Mouse (Mus musculus) CH12.LX (cell line): ENCODE measurements around the gene Olfr657. TPM values are rescaled to one million over a fixed set of nuclear protein-coding genes. Genes with fewer than 3 reads are reported as not detected.

Source experiments
- DNase-seq: peaks from one replicate; pipeline ENCODE4 v3.0.0-alpha.2; 2013; ENCODE audit errors: extremely low read depth
- H3K27ac ChIP-seq: 2 replicates; pipeline ENCODE4 v1.5.1; 2012; ENCODE audit warnings: low read depth, mild to moderate bottlenecking, control low read depth, moderate library complexity; ENCODE audit not compliant: insufficient read depth
- H3K27me3 ChIP-seq: replicated peaks from 2 replicates; pipeline ENCODE3; 2012; ENCODE audit warnings: inconsistent platforms
- H3K36me3 ChIP-seq, 2 experiments: replicated peaks in 1 of 2; 2 replicates each; pipeline versions ENCODE3 to v1.6.1; 2012; ENCODE audit warnings: inconsistent platforms in 1 of 2, low read length in 1 of 2, mild to moderate bottlenecking in 1 of 2, mixed read lengths in 1 of 2, moderate library complexity in 1 of 2; ENCODE audit not compliant: control insufficient read depth in 1 of 2, insufficient read depth in 1 of 2
- H3K4me1 ChIP-seq, 2 experiments: 2 replicates each; pipeline ENCODE4 v1.6.1; 2012; ENCODE audit warnings: inconsistent platforms in 1 of 2, moderate library complexity in 1 of 2; ENCODE audit not compliant: insufficient read depth in 2 of 2, control insufficient read depth in 1 of 2
- H3K4me2 ChIP-seq: 2 replicates; pipeline ENCODE4 v1.6.1; 2012; ENCODE audit warnings: low read depth, mild to moderate bottlenecking, control low read depth; ENCODE audit not compliant: poor library complexity, insufficient read depth, severe bottlenecking
- H3K4me3 ChIP-seq, 3 experiments: fragments of 150-350 bp in 1 of 3; sonication (generic) in 1 of 3; replicated peaks in 1 of 3; 2 replicates each; pipeline versions ENCODE3 to v1.5.1; 2011 to 2012; ENCODE audit warnings: low read depth in 2 of 3, low read length in 2 of 3, mild to moderate bottlenecking in 2 of 3, moderate library complexity in 2 of 3, control low read depth in 1 of 3, improper control_type of control experiment in 1 of 3, inconsistent platforms in 1 of 3, mixed read lengths in 1 of 3; ENCODE audit not compliant: poor library complexity in 1 of 3
- H3K79me2 ChIP-seq: replicated peaks from 2 replicates; pipeline ENCODE4 v1.6.1; 2012; ENCODE audit warnings: mild to moderate bottlenecking, moderate library complexity; ENCODE audit not compliant: control insufficient read depth, poor library complexity, insufficient read depth, severe bottlenecking; ENCODE audit errors: extremely low read depth
- H3K9ac ChIP-seq: 2 replicates; pipeline ENCODE4 v1.6.1; 2012; ENCODE audit warnings: low read depth, mild to moderate bottlenecking, control low read depth, moderate library complexity; ENCODE audit not compliant: insufficient read depth
- H3K9me3 ChIP-seq: replicated peaks from 2 replicates; pipeline ENCODE3; 2012; ENCODE audit warnings: low read length, inconsistent platforms, mixed read lengths
- CHD1 ChIP-seq: IDR thresholded peaks from 2 replicates; pipeline ENCODE4 v1.6.1; 2012; ENCODE audit warnings: low read depth, low read length, improper control_type of control experiment, inconsistent platforms
- CHD2 ChIP-seq: IDR thresholded peaks from 2 replicates; pipeline ENCODE4 v1.6.1; 2011; ENCODE audit warnings: low read length, improper control_type of control experiment
- CTCF ChIP-seq, 2 experiments: IDR thresholded peaks in 1 of 2; conservative IDR thresholded peaks in 1 of 2; 2 replicates each; pipeline ENCODE4 v1.5.1; 2011 to 2012; ENCODE audit warnings: low read depth in 2 of 2, low read length in 2 of 2, improper control_type of control experiment in 1 of 2, inconsistent platforms in 1 of 2, mild to moderate bottlenecking in 1 of 2, moderate library complexity in 1 of 2
- E2F4 ChIP-seq: IDR thresholded peaks from 2 replicates; pipeline ENCODE4 v1.6.1; 2011; ENCODE audit warnings: low read depth, low read length, improper control_type of control experiment; ENCODE audit not compliant: insufficient replicate concordance
- ETS1 ChIP-seq: conservative IDR thresholded peaks from 2 replicates; pipeline ENCODE4 v1.6.1; 2012; ENCODE audit warnings: low read depth, mild to moderate bottlenecking, inconsistent platforms, low read length, improper control_type of control experiment, moderate library complexity
- GABPA ChIP-seq: IDR thresholded peaks from 2 replicates; pipeline ENCODE4 v1.6.1; 2012; ENCODE audit warnings: low read depth, low read length, improper control_type of control experiment, inconsistent platforms; ENCODE audit not compliant: insufficient replicate concordance
- HCFC1 ChIP-seq: IDR thresholded peaks from 2 replicates; pipeline ENCODE4 v1.6.1; 2012; ENCODE audit warnings: low read depth, mild to moderate bottlenecking, inconsistent platforms, low read length, improper control_type of control experiment
- MEF2A ChIP-seq: IDR thresholded peaks from 2 replicates; pipeline ENCODE4 v1.6.1; 2014; ENCODE audit warnings: low read depth, mild to moderate bottlenecking, inconsistent platforms, low read length, improper control_type of control experiment, borderline replicate concordance
- MXI1 ChIP-seq: IDR thresholded peaks from 2 replicates; pipeline ENCODE4 v1.6.1; 2011; ENCODE audit warnings: mild to moderate bottlenecking, low read depth, low read length, improper control_type of control experiment
- MYC ChIP-seq: IDR thresholded peaks from 2 replicates; pipeline ENCODE4 v1.6.1; 2011; ENCODE audit warnings: low read depth, mild to moderate bottlenecking, improper control_type of control experiment, low read length
- NRF1 ChIP-seq: IDR thresholded peaks from 2 replicates; pipeline ENCODE4 v1.6.1; 2014; ENCODE audit warnings: low read depth, mild to moderate bottlenecking, inconsistent platforms, low read length, improper control_type of control experiment, moderate library complexity
- POLR2A ChIP-seq: IDR thresholded peaks from 2 replicates; pipeline ENCODE4 v1.6.1; 2011; ENCODE audit warnings: low read depth, mild to moderate bottlenecking, improper control_type of control experiment, low read length
- POLR2AphosphoS2 ChIP-seq: IDR thresholded peaks from 2 replicates; pipeline ENCODE4 v1.6.1; 2011; ENCODE audit warnings: low read depth, low read length, improper control_type of control experiment
- RCOR1 ChIP-seq: conservative IDR thresholded peaks from 2 replicates; pipeline ENCODE4 v1.6.1; 2012; ENCODE audit warnings: low read depth, mild to moderate bottlenecking, inconsistent platforms, low read length, improper control_type of control experiment
- TBP ChIP-seq: conservative IDR thresholded peaks from 2 replicates; pipeline ENCODE4 v1.6.1; 2011; ENCODE audit warnings: low read depth, low read length, improper control_type of control experiment
- TCF12 ChIP-seq: IDR thresholded peaks from 2 replicates; pipeline ENCODE4 v1.6.1; 2014; ENCODE audit warnings: low read depth, mild to moderate bottlenecking, inconsistent platforms, low read length, improper control_type of control experiment
- UBTF ChIP-seq: IDR thresholded peaks from 2 replicates; pipeline ENCODE4 v1.6.1; 2012; ENCODE audit warnings: low read depth, mild to moderate bottlenecking, inconsistent platforms, low read length, improper control_type of control experiment, moderate library complexity
- USF2 ChIP-seq: conservative IDR thresholded peaks from 2 replicates; pipeline ENCODE4 v1.6.1; 2011; ENCODE audit warnings: low read depth, low read length, improper control_type of control experiment
- ZKSCAN1 ChIP-seq: IDR thresholded peaks from 2 replicates; pipeline ENCODE4 v1.6.1; 2012; ENCODE audit warnings: low read depth, inconsistent platforms, low read length, improper control_type of control experiment, borderline replicate concordance
- dilution Hi-C: fragments of 300-500 bp; cut with MboI; formaldehyde crosslinking; loops from 2 replicates; pipeline ENCODE4 v1.14.3; 2020; ENCODE audit warnings: low sequenced_read_pairs; ENCODE audit not compliant: extremely low pct_unique_long_range_greater_than_20kb, extremely low pct_ligation_motif_present
- in situ Hi-C: fragments of 300-500 bp; cut with MboI; formaldehyde crosslinking; loops from 3 replicates; pipeline ENCODE4 v1.14.3; 2019; ENCODE audit warnings: low sequenced_read_pairs, low pct_ligation_motif_present, low pct_unique_long_range_greater_than_20kb, mixed read lengths
- polyA plus RNA-seq: library from polyadenylated mRNA; unstranded; fragments of >175 nt; gene quantifications from 2 replicates; pipeline ENCODE4 v1.2.1, GENCODE M21; 2012; ENCODE audit warnings: low read depth; ENCODE audit not compliant: insufficient read length
- total RNA-seq, 2 experiments: library from RNA; depleted of rRNA; stranded (reverse); fragments of 300-350 nt in 1 of 2; fragments of >200 nt in 1 of 2; gene quantifications; 2 replicates each; pipeline ENCODE4 v1.2.3; 2012 to 2014

The Olfr657 gene
- total and polyA plus RNA-seq, 3 experiments: not detected

GRCm38 (mm10) chr7:104586725-104587124 lies 37.9 kb upstream of the Olfr657 start, which contains the start of gene Olfr654:
Olfr654 (plus strand) TSS chr7:104587025.
- Histone ChIP-seq H3K36me3 (no peaks in the 10 kb centered on the region), H3K9me3 (no peaks in the 10 kb centered on the region), H3K79me2 (no peaks in the 10 kb centered on the region), H3K9ac (no peak within 1 kb of the TSS), H3K27me3 (no peaks in the 10 kb centered on the region), H3K27ac (no peak within 1 kb of the TSS), H3K4me1 (peaks cover 0 to 4% of the 10 kb centered on the region in 2 experiments; a peak in 2 of 4 replicates), H3K4me2 (no peak within 1 kb of the TSS), H3K4me3 (no peak within 1 kb of the TSS)
- dilution Hi-C loops (no loop called here), in situ Hi-C loops (loop anchor here (25.0 kb wide), 1 partner anchor 224 kb away; the partner anchor contains the start of genes Trim12c and Trim30b)
- DNase-seq: no peak
- TF ChIP-seq TCF12 (no peak), ETS1 (no peak), UBTF (no peak), RCOR1 (no peak), NRF1 (no peak)

GRCm38 (mm10) chr7:104588274-104588673 lies 36.3 kb upstream of the Olfr657 start:
- H3K4me3 ChIP-seq: no peak overlapping the region
- dilution Hi-C loops: no loop called here

GRCm38 (mm10) chr7:104601679-104602078 lies 22.9 kb upstream of the Olfr657 start, which contains the start of gene Olfr655:
Olfr655 (minus strand) TSS chr7:104601779.
- TF ChIP-seq MEF2A (no peak), TCF12 (no peak), USF2 (no peak), POLR2A (no peak), CHD2 (no peak), MXI1 (no peak), CTCF (conservative IDR thresholded peaks at IDR 0.05 in 1 of 2, IDR thresholded peaks at IDR 0.05 in 1 of 2; ENCODE audit: low read depth in 2 of 2, low read length in 2 of 2) (no peak), E2F4 (no peak), ZKSCAN1 (no peak), MYC (no peak), HCFC1 (no peak), CHD1 (no peak), POLR2AphosphoS2 (no peak)
- TF ChIP-seq, all 38 proteins: peak for 0
- H3K36me3 ChIP-seq: no peaks in the 10 kb centered on the region
- H3K27ac ChIP-seq: no peak within 1 kb of the TSS
- no peak within 1 kb of the TSS for H3K4me3 ChIP-seq
- no peak within 1 kb of the TSS for H3K4me2 ChIP-seq
- H3K4me1 ChIP-seq: no peaks in the 10 kb centered on the region; a peak in 1 of 4 replicates
- H3K9ac ChIP-seq: no peak within 1 kb of the TSS
- H3K79me2 ChIP-seq: no peaks in the 10 kb centered on the region
- no peak for DNase-seq
- in situ Hi-C loops: no loop called here
- dilution Hi-C loops: no loop called here
- no peaks in the 10 kb centered on the region for H3K9me3 ChIP-seq
- H3K27me3 ChIP-seq: no peaks in the 10 kb centered on the region

More at GRCm38 (mm10) chr7:104588274-104588673, 36.3 kb upstream of the Olfr657 start:
- Histone ChIP-seq H3K36me3 (no peaks in the 10 kb centered on the region), H3K9me3 (no peaks in the 10 kb centered on the region), H3K27ac (no peak overlapping the region), H3K9ac (no peak overlapping the region), H3K79me2 (no peaks in the 10 kb centered on the region), H3K4me1 (peaks cover 0 to 4% of the 10 kb centered on the region in 2 experiments; a peak in 2 of 4 replicates)
- no peak for TF ChIP-seq GABPA
- TF ChIP-seq TBP: no peak
- TF ChIP-seq, all 38 proteins: peak for 0
- in situ Hi-C loops: loop anchor here (25.0 kb wide), 1 partner anchor 226 kb away; the partner anchor contains the start of genes Trim12c and Trim30b
- H3K27me3 ChIP-seq: no peaks in the 10 kb centered on the region
- H3K4me2 ChIP-seq: no peak overlapping the region
- no peak for DNase-seq
